Mouse (Mus musculus) heart, postnatal 0 days (tissue): Measurements from ENCODE around the gene Dbp. TPM values are rescaled to one million over a fixed set of nuclear protein-coding genes. Genes with fewer than 3 reads are reported as not detected.

Experiments used
- ATAC-seq: fragments of 200-750 bp; cut with Nextera tagmentation; 2 replicates; pipeline ENCODE4 v1.8.0; 2017; ENCODE audit warnings: low read depth, moderate number of reproducible peaks, moderate library complexity; ENCODE audit not compliant: insufficient read depth
- DNase-seq: peaks from one replicate; pipeline ENCODE4 v3.0.0-alpha.2; 2016; ENCODE audit warnings: low spot score
- H3K27ac ChIP-seq: fragments of 300-500 bp; sonication (generic); 2 replicates; pipeline ENCODE4 v1.5.1; 2014; ENCODE audit warnings: low read depth, mild to moderate bottlenecking
- H3K27me3 ChIP-seq: fragments of 300-500 bp; sonication (generic); 2 replicates; pipeline ENCODE4 v1.6.1; 2014; ENCODE audit warnings: low read length, mixed read lengths; ENCODE audit not compliant: control insufficient read depth, insufficient read depth
- H3K36me3 ChIP-seq: fragments of 300-500 bp; sonication (generic); replicated peaks from 2 replicates; pipeline ENCODE4 v1.6.1; 2014; ENCODE audit warnings: low read length, mixed read lengths; ENCODE audit not compliant: control insufficient read depth, insufficient read depth
- H3K4me1 ChIP-seq: fragments of 300-500 bp; sonication (generic); 2 replicates; pipeline ENCODE4 v1.6.1; 2014; ENCODE audit warnings: antibody characterized with exemption; ENCODE audit not compliant: control insufficient read depth, insufficient read depth
- H3K4me2 ChIP-seq: fragments of 300-500 bp; sonication (generic); 2 replicates; pipeline ENCODE4 v1.6.1; 2014; ENCODE audit warnings: low read depth, mild to moderate bottlenecking, low read length, moderate library complexity
- H3K4me3 ChIP-seq: fragments of 300-500 bp; sonication (generic); 2 replicates; pipeline ENCODE4 v1.5.1; 2014; ENCODE audit warnings: low read depth, low read length
- H3K9ac ChIP-seq: fragments of 300-500 bp; sonication (generic); replicated peaks from 2 replicates; pipeline ENCODE4 v1.6.1; 2014; ENCODE audit warnings: low read depth, low read length, mixed read lengths
- H3K9me3 ChIP-seq: fragments of 300-500 bp; sonication (generic); replicated peaks from 2 replicates; pipeline ENCODE4 v1.6.1; 2016; ENCODE audit warnings: low read length; ENCODE audit not compliant: control insufficient read depth
- CTCF ChIP-seq: IDR thresholded peaks from 2 replicates; pipeline ENCODE4 v1.5.1; 2016; ENCODE audit warnings: antibody characterized with exemption, control low read depth, low read depth
- EP300 ChIP-seq: IDR thresholded peaks from 2 replicates; pipeline ENCODE4 v1.6.1; 2016; ENCODE audit warnings: antibody characterized with exemption, low read depth
- WGBS: fragments of 180-500 bp; shearing (Covaris S2); extraction: QIAGEN DNeasy Blood & Tissue Kit; methylation state at CpG from one replicate; pipeline ENCODE4 v1.1.7; 2014; 5-methylcytosine and 5-hydroxymethylcytosine counted together
- polyA plus RNA-seq: library from polyadenylated mRNA; unstranded; fragments of >200 nt; fragmentation: Nextera tagmentation; extraction: Ambion mirVana; gene quantifications from 2 replicates; pipeline ENCODE4 v1.2.1, GENCODE M21; 2015
- total RNA-seq: library from RNA; depleted of rRNA; stranded (reverse); fragments of >200 nt; gene quantifications from 2 replicates; pipeline ENCODE4 v1.2.3, GENCODE M21; 2014; ENCODE audit warnings: low replicate concordance

Dbp gene
- total and polyA plus RNA-seq, 2 experiments from 2014 or later = 21.9 to 29.3 TPM

- peaks cover 19% of the 10 kb centered on the region; the same call in 1 of the 2 replicates for H3K36me3 ChIP-seq
- ATAC-seq (no peak), DNase-seq (no peak)
- no peak within 1 kb of the TSS for H3K27ac ChIP-seq
- H3K4me1 ChIP-seq = no peaks in the 10 kb centered on the region
- WGBS = 85% methylated on average over 11 of the region's 11 CpGs
- no peak within 1 kb of the TSS; the same call in 1 of the 2 replicates for H3K9ac ChIP-seq
- H3K4me2 ChIP-seq = no peak within 1 kb of the TSS
- no peaks in the 10 kb centered on the region for H3K27me3 ChIP-seq
- TF ChIP-seq EP300 (no peak), CTCF (no peak)
- H3K9me3 ChIP-seq = no peaks in the 10 kb centered on the region
- no peak within 1 kb of the TSS for H3K4me3 ChIP-seq
These were observed 20.8 kb downstream of the Dbp start, which contains the start of gene Spaca4 for GRCm38 (mm10) chr7:45725713-45726112. Spaca4 (minus strand) TSS chr7:45725813.

- Histone ChIP-seq H3K27me3 (no peaks in the 10 kb centered on the region), H3K27ac (no peak overlapping the region), H3K36me3 (peaks cover 14% of the 10 kb centered on the region; the same call in 1 of the 2 replicates), H3K9ac (no peak overlapping the region), H3K9me3 (no peaks in the 10 kb centered on the region), H3K4me2 (no peak overlapping the region), H3K4me3 (no peak overlapping the region), H3K4me1 (no peaks in the 10 kb centered on the region)
- ATAC-seq (no peak), DNase-seq (no peak)
- no peak for TF ChIP-seq CTCF
- no peak for TF ChIP-seq EP300
- 84% methylated on average over 10 of the region's 10 CpGs for WGBS
These were observed 21.5 kb downstream of the Dbp start for GRCm38 (mm10) chr7:45726419-45726818.

GRCm38 (mm10) chr7:45727625-45728024 lies 22.7 kb downstream of the Dbp start:
- H3K4me3 ChIP-seq = no peak overlapping the region
- no peaks in the 10 kb centered on the region for H3K4me1 ChIP-seq
- no peak overlapping the region for H3K9ac ChIP-seq
- DNase-seq (no peak), ATAC-seq (no peak)
- no peaks in the 10 kb centered on the region for H3K27me3 ChIP-seq
- no peak overlapping the region for H3K4me2 ChIP-seq
- TF ChIP-seq CTCF = no peak
- no peak for TF ChIP-seq EP300
- peaks cover 10% of the 10 kb centered on the region; the same call in 1 of the 2 replicates for H3K36me3 ChIP-seq
- WGBS = 79% methylated on average over 3 of the region's 3 CpGs
- H3K27ac ChIP-seq = no peak overlapping the region
- no peaks in the 10 kb centered on the region for H3K9me3 ChIP-seq

- ATAC-seq = 0 out of 2 replicates have a peak, but pooled peaks have one; percentile 37
- Histone ChIP-seq H3K9ac (no peak overlapping the region), H3K27ac (no peak overlapping the region), H3K36me3 (no peaks in the 10 kb centered on the region), H3K9me3 (no peaks in the 10 kb centered on the region), H3K4me2 (no peak overlapping the region), H3K27me3 (no peaks in the 10 kb centered on the region), H3K4me3 (no peak overlapping the region), H3K4me1 (no peaks in the 10 kb centered on the region)
- no peak for DNase-seq
- no peak for TF ChIP-seq EP300
- TF ChIP-seq CTCF = peak; percentile 40
- WGBS = 19% methylated on average over 16 of the region's 16 CpGs
These were observed 26.0 kb downstream of the Dbp start for GRCm38 (mm10) chr7:45730727-45731431.

GRCm38 (mm10) chr7:45733477-45733876 lies 28.6 kb downstream of the Dbp start:
- WGBS = 64% methylated on average over 5 of the region's 5 CpGs
- H3K4me1 ChIP-seq = no peaks in the 10 kb centered on the region
- no peak overlapping the region for H3K9ac ChIP-seq
- DNase-seq = no peak
- no peak for ATAC-seq
- TF ChIP-seq EP300 (no peak), CTCF (no peak)
- no peak overlapping the region for H3K27ac ChIP-seq
- H3K9me3 ChIP-seq = no peaks in the 10 kb centered on the region
- H3K27me3 ChIP-seq = no peaks in the 10 kb centered on the region
- H3K4me3 ChIP-seq = no peak overlapping the region
- no peaks in the 10 kb centered on the region for H3K36me3 ChIP-seq
- no peak overlapping the region for H3K4me2 ChIP-seq
